Mouse (Mus musculus) thymus, postnatal 25 days (tissue): Measurements from ENCODE around the gene Cox7a2l.

Experiments used
- DNase-seq: peaks from one replicate; pipeline ENCODE4 v3.0.0; 2022

The Cox7a2l gene

DNA sequence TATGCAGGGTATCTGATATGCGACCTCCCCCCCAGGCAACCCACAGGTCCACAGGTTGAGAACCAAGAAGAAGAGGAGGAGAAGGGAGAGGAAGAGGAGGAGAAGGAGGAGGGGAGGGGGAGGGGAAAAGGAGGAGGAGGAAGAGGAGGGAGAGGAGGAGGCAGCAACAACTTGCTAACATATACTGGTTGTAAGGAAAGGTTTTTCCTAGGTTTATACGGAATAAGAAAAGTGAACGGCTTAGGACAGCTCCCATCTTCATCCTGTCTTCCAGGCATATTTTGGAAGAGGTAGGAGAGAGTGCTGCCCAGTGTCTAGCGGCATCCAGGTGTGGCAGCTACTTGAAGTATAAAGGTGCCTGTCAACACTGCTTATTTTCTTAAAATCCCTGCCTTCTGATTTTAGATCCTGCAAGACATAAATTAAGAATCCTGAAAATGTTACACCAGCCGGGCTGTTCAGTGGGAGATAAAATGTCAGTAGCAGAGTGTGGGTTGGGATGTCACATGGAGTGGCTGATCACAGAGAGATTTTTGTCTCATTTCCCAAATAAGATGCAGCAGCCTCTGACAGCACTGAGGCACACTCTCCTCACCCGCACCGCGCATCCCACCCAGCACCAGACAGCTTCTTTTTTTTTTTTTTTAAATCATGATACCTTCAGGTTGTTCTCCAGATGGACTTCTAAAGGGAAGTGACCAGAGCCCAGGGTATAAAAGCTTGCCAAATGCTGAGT is at the start of gene Cox7a2l:
Cox7a2l (minus strand) TSS at position 51 of the 736 bp plus-strand sequence.
- DNase-seq = no peak

DNA sequence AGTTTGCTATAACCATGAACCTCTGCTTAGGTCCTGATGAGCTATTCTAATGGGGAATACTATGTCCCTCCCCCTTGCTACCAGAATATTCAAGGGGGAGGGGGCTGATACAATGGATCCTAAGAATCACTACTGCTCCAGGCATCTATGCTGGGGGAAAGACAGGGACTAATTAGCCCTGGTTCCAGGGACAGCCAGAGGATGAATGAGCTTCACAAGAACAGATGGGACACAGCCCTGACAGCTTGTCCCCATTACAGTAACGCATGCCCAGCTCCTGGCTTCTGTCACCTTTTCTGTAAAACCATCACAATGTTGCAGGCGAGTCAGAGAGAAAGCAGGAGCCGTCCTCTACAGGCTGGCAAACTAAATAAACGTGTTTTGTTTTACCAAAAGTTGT is 48.4 kb upstream of the Cox7a2l start:
- DNase-seq = no peak

DNA sequence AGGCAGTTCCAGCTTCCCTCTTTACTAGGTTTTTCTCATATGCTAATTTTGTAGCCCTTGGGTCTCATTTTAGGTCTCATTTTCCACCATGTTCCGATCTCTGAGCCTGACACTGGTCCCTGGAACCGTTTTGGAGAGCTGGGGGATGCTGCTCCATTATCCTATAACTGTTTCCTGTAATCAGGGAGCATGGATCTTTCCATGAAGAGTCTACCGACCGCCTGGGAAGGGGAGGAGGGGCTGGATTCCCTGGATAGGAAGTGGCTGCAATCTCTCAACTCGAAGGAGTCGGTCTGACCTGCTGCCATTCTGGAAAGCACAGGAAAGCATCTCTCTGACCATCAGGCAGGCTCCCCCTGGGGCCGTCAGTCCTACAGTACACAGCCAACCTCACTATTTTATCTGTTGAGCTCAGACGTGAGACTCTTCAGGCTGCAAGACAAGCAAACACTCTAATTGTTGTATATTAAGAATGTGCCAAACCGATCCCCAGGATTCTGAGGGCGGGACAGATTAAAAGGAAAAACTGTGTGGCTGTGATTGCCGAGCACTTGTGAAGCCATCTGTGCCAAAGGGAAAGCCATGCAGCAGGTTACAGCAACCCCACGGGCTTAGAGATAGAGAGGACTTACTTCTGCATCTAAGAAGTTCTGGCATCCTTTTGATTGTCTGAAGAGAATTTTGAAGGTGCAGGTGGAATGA is 47.1 kb upstream of the Cox7a2l start:
- DNase-seq = no peak

DNA sequence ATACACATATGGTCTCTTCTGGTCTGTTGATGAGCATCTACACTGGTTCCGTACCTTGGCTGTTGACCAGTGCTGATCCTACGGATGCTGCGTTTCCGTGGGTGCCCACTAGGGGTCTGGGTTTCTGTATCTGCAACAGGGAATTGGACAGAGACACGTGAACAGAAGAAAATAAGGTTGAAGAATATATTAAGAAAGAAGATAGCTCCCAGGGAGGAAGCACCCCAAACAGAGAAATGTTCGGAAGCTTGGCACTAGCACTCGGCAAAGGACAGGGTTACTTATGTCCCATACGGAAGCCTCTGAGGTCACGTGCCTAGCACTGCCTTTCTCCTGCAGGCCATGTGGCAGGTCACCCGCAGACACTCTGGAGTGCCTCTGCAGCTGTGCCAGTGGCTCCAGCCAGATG is 46.6 kb upstream of the Cox7a2l start:
- DNase-seq = peak; percentile 73

DNA sequence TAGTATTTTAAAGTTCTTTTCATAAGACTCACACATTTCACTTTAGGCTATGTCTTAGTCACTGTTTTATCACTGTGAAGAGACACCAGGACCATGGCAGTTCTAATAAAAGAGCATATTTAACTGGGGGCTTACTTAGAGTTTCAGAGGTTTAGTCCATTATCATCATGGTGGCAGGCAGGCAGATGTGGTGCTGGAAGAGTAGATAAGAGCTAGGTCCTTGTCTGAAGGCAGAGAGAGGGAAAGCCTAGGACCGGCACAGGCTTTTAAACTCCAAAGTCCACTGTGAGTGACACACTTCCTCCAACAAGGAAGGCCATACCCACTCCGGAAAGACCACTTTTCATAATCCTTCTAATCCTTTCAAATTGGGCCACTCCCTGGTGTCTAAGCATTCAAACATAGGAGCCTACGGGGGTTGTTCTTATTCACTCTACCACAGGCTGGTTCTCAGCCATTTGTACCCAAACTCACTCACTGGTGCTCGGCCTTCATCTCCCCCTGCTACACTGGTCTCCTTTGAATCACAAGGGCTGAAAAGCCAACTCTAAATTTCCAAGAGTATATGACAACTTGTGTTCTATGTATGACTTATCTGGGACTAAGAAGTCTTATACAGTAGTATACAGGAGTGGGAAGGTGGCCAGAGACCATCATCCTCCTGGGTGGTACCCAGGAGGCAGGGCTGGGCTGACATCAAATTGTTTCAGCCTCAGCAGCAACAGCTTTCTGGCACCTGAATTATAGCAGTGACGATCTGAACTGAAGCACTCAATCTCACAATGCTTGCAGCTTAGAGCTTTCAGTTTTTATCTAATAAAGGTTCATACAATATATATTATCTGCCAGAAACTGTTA is 45.3 kb upstream of the Cox7a2l start:
- DNase-seq = no peak

DNA sequence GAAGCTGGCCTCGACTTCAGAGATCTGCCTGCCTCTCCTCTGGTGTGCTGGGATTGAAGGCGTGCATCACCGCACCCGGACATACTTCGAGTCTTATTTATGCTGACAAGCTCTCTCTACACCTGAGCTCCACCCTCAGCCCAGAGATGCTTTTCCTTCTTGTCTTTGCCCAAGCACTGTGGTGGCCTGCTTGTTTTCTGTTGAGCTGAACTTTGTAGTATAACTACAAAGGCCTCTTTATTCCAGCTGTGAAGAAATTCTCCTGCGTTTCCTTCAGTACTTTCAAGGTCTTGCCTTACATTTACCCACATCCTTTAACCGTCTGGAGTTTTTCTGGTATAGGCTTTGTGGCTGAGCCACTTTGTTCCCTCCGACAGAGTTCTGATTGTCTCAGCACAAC is 42.0 kb upstream of the Cox7a2l start:
- DNase-seq = peak; percentile 59

DNA sequence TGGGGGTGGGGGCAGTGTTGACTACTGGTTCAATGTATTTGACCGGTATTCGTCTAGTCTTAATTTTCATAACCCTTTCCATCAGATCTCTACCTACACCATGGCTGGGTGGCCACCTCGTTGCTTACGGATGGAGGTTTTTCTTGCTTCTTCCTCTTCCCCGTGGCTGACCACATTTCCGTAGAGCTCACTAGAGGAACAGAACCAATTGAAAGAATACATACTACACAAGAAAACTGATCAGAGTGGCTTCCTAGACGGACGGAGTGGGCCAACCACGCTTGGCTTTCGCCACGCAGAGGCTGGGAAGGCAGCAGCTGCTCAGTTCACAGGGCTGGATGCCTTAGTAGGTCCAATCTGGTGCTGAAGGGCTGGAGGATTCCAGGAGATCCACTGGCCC is 38.7 kb upstream of the Cox7a2l start:
- DNase-seq = no peak

DNA sequence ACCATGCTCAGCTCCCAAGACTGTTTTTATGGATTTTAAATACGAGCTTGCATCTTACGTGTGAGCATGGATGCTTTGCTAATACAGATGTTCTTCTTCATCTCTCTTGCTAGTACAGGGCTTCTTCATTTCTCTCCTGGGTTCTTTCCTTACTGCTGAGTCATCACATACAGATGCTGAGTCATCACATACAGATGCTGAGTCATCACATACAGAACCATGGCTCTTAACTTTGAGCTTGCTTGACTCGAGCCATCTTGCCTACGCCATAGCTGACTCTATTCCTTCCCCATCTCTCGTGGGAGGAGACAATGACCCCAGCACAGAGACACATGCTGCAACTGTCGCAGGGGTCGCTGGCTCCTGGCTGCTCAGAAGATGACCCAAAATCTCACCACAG is 37.9 kb upstream of the Cox7a2l start:
- no peak for DNase-seq

DNA sequence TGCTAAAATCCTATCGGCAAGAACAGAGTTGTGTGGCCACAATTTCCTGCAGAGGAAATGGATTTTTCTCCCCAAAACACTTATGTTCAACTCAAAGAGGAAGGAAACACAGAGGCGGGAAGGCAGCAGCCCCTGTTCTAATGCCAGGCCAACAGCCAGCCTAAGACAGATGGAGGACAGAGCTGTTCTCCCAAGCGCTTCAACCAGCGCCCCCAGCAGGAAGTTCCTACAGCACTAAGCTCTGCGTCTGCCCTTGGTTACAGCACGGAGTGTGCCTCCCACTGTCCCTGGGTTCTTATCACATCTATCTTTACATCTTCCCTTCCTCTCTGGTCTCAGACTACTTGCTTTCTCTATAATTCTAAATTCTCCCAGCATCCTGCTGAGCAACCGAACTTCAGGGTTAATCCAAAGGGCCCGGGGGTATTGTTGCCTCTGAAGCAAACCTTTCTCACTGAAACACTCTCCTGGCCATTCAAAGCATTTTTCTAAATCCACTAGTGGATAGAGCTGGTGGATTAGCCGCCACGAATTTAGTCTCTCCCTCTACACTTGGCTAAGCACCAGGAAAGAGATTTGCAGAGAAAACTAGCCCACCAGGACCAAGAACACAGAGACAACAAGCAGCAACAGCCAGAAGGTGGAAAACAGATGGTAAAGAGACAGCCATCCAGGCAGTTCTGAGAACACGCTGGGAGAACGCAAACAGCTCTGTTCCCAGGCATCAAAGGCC is 31.5 kb upstream of the Cox7a2l start:
- peak; percentile 66 for DNase-seq

DNA sequence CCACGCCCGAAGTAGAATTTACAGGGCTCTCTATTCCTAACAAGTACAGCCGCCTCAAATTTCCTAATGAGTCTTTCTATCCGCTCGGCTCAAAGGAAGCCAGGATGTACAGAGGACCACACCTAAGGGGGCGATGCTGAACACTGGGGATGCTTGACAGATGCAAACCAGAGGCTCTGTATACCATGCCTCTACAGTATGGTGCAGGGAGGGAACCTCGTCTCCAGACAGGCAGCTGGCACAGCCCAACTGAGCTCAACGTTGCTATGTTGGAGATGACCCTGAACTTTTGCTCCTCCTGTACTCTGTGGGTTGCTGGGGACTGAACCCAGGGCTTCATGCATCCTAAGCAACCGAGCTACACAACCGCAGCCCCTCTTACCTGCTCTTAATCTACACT is 30.0 kb upstream of the Cox7a2l start:
- no peak for DNase-seq

DNA sequence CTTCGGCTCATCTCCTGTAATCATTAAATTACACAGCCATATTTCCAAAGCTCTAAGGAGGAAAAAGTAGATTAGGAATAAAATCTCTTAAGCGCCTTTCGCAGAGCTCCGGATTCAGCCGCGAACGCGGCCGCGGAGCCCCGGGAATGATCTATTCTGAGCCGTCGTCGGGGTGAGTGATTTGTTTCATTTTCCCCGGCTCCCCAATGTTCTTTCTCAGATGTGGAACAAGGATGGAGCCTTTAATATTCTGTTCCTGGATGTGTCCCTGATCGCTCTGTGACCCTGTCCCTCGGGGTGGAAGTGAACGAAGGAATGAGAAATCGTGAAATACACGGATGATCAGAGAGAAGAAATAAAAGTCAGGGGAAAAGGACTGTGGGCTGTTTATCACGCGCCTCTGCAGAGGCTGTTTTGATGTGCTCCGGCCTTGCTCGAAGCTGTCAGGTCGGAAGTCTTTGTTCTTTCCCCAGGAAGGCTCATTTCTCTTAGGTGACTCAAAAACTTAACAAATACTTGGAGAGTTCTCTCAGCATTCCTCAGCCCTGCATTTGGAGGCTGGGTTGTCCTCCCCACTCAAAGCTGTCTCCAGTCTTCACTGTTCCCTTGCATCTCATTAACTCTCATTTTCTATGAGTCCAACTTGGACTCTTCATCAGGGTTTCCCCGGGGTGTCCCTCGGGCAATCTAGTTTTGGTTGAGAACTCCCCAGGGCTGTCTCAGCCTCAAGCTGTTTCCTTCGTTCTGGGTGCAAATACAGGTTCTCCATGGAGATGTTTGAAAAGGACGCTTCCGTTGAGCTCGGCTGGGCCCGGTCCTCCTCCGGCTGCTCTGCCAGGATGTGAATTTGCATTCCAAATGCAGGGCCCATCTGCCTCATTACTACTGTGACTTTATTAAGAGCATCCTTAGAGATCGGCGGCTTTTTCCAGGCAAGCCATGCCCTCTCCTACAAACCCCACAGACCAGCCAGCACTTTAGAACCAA is 28.9 kb upstream of the Cox7a2l start:
- no peak for DNase-seq

DNA sequence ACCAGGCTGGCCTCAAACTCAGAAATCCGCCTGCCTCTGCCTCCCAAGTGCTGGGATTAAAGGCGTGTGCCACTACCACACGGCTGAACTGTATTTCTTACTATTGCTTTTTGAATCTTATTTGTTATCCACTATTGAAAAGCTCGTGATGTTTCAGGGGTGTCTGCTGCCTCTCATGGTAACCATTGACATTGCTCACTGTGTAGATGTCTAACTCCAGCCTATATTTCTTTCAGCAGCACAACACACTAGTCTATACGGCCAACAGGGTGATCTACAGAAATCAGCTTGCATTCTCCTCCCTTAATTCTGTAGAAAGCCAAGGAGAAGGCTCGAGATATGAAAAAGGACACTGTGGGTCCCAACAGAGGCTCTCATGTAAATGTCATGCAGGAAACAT is 28.1 kb upstream of the Cox7a2l start:
- DNase-seq = no peak

DNA sequence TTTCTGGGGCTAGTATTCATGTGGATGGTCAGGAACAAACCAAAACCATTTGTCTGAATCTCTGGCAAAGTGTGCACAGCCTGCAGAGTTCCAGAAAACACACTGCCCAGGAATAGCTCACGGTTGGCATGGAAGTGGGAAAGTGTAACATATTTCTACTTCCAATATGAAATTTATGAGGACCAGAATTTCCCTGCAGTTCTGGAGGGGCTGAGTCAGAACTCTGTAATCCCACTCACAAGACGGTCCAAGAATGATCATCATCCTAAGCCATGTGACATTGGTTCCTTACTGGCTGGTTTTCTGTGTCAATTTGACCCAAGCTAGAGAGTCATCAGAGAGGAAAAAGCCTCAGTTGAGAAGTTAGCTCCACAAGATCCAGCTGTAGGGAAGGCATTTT is 25.3 kb upstream of the Cox7a2l start:
- DNase-seq = no peak

DNA sequence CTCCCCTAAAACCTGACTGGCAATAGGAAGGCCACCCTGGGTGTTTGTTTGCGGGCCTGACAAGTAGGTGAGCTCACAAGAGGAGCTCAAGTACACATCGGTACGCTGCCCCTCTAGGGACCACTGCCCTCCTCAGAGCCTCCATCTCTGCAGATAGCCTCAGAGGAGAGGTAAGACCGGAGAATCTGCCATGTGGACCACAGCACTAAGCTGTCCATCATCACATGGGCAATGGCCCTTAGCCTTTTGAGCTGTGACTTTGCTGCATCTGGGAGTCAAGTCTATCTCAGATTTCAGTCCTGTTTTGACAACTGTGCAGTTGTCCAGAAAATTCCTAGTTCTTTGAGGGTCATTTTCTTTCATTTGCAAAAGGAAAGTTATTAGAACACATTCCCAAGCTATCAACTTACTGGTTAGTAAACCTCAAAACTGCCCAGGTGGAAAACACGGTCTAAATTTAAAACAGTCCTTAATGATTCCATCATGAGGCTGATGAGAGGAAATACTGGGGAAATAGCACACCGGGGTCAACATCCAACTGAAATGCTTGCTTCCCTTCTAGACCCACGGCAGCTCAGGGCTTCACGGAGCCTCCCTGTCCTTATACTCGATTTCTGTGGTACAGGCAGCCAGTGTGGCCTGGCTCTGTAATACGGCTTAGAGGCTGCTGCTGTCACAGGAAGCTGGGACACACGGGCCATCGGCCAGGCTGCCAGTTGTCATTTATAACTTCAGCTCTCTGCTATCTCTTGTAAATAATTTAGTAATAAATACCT is 22.3 kb upstream of the Cox7a2l start:
- DNase-seq = no peak

DNA sequence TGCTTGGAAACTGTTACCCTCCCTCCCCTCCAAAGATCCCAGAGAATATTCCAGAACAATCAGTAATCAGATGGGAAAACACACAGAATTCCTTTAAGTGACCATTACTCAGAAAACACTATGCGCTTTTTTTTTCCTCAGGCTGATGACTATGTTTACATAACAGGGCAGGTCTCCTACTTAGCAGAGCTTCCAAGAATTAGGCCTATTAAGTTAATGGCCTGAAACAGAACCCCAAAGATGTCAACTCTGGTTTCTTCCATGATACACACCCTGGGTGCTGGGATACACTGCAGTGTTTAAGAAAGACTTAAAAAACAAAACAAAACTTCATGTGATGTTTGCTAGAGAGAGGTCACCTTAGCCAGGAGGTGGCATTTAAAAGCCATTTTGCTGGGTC is 21.6 kb upstream of the Cox7a2l start:
- DNase-seq = no peak

DNA sequence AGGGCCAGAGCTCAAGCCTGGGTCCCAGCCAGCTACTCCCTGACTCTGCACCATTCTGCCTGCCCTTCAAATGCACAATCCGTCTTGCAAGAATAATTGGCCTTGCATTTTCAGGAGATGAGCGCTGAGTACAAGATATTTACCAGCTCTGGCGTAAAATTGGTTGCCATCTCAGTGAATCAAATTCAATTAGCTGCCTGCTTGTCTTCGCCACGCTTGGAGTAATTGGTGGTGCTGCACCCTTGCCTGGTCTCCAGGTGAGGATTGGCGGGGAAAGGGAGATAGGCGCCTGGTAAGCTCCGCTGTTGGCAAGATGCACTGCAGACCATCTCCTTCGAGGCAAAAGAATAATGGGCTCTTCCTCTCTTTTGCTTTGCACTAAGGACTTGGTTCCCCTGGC is 21.0 kb upstream of the Cox7a2l start:
- DNase-seq = no peak

DNA sequence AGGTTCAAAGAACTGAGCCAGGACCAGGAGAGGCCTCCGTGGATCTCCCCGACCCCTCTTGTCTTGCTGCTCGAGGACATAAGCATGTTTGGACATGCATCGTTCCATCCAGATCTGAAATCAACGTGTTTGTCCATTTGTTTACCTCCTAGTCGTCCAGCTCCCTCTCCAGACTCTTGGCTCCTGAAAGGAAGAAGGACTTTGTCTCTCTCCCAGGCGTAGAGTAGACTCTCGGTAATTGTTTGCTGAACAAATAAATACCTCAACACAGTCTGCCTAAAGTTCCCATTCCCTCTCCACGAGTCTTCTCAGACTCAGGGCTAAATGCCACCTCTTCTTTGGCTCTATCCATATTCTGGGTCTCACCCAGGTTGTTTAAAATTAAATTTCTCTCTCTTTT is 16.0 kb upstream of the Cox7a2l start:
- no peak for DNase-seq

DNA sequence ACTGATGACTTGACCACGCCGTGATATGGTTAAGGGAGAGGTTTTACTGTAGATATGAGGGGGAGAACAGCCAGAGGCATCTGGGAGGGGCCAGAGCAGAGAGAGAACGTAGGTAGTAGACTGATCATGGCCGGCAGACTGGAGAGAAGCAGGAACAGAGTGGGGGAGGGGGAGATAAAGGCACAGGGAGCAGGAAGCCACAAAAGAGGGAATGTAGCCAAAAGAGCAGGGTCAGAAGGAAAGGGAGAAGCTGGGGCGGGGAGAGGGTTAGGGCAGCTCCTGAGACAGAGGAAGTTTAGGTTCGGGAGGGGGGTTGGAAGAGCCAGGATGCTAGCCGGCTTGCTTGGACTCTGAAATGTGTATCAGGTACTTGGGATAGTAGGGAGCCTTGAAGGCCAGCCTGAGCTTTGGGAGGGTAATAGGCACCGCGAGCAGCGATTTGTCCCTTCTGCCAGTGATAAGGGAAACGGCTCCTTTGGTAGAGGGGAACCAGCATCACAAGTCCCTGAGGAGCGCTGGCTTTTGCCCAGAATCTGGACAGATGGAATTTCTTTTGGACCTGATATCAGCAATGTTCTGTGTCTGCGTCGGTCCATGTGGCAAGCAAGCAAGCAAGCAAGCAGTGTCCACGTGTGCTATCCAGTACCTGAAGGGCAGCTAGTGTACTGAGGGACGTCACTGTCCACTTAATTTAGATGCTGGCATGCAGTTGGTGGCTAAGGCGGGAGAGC is 10.7 kb upstream of the Cox7a2l start:
- peak; percentile 22 for DNase-seq

DNA sequence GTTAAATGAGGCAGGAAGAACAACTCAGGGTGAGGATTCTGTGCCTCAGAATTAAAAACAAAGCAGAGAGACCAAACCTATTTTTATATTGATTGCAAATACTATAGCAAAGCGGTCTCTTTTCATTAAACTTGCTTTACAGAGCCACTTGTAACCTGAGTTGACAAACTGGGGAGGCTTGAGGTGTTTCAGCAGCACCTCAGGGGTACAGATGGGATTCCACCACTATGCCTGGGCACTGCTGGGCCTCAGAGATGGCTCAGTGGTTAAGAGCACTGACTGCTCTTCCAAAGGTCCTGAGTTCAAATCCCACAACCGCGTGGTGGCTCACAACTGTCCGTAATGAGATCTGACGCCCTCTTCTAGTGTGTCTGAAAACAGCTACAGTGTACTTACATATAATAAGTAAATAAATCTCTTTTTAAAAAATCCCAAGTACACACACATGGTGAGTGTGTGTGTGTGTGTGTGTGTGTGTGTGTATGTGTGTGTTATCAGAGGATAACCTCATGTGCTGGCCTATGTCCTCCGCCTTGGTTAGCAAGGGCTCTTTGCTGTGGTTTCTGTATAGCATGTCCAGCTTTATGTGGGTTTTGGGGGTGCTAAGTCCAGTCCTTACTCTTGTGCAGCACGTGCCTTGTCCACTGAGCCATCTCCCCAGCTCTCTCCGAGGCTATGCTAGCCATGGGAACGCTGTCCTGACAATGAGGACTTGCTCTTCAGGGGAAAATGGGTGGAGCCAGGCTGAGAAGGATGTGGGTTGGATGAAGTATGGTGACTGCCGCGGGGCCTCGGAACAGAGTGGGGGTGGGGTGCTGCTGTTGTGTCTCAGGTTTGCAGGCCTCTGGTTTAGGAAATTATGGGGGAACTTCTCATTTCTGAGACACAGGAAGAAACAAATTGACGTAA is 9.7 kb upstream of the Cox7a2l start:
- DNase-seq = peak; percentile 79
